Mouse (Mus musculus) heart, postnatal 10 days (tissue): ENCODE measurements around the gene Pkdrej. TPM values are rescaled to one million over a fixed set of nuclear protein-coding genes. Genes with fewer than 3 reads are reported as not detected.
"Not testable (repeated sequence)": the region's sequence is repeated elsewhere in the genome, so short reads cannot be mapped to it uniquely, and the experiment has no call there.

ENCODE experiments used
- DNase-seq, 2 experiments: peaks; one replicate each; pipeline ENCODE4 v3.0.0; 2021
- intact Hi-C: fragments of 180-260 bp; cut with DNase I; formaldehyde crosslinking; loops from one replicate; pipeline ENCODE4 v1.15.1; 2025
- total RNA-seq, 2 experiments: library from RNA; stranded (reverse); gene quantifications; 2 replicates each; pipeline ENCODE4 v1.2.3; 2021

Gene Pkdrej
- total RNA-seq, 2 experiments from 2014 or later: 2.3 to 2.9 TPM

GRCm38 (mm10) chr15:85810806-85811521 lies 10.6 kb downstream of the Pkdrej start:
- intact Hi-C loops: loop anchor here (2.0 kb wide), 2 partner anchors 76 to 94 kb away; partner anchors contain the start of gene Ppara
- DNase-seq: peak; percentile 91 to 94

GRCm38 (mm10) chr15:85810462-85810805 lies 11.1 kb downstream of the Pkdrej start:
- intact Hi-C loops: loop anchor here (2.0 kb wide), 2 partner anchors 76 to 94 kb away; partner anchors contain the start of gene Ppara
- no peak for DNase-seq

DNA sequence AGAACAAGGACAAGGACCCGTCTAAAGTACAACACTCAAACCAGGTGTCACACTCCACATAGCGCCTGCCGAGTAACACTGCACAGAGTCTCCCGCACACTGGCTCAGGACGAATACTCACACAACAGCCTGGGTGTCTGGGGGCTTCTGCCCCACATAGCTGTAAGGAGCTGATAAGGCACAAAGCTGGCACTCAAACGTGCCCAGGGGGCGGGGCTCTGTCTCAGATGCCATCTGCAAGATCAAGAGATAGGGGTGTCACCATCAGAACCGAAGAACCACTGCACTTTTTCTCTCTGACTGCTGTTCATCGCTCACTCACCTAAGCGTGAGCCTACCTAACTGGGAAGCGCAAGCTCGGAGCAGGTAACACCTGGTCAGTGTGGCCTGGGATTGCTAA lies 12.4 kb downstream of the Pkdrej start:
- no peak for DNase-seq
- intact Hi-C loops: no loop called here

GRCm38 (mm10) chr15:85808434-85808833 lies 13.1 kb downstream of the Pkdrej start:
- peak in 1 of 2 experiments; percentile 36 for DNase-seq
- intact Hi-C loops: no loop called here

- no peak for DNase-seq
- intact Hi-C loops: no loop called here
Measured at GRCm38 (mm10) chr15:85808031-85808430, 13.5 kb downstream of the Pkdrej start.

DNA sequence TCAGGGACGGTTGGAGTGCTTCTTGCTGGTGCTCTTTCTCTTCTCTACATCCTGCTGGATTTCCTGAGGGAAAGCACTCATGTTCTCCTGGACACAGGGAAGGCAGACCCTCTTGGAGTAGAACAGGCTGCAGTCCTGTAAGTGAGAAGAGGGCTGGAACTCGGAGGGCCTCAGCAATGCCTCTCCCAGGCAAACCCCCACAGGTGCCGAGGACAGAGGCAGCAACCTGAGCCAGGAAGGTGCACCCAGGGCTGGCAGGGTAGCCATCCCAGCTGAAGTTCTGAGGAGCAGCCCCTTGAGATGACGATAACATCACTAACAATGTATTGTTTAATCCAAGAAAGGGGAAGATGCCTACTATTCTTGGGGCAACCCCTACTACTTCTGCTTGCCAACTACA lies 14.1 kb downstream of the Pkdrej start:
- intact Hi-C loops: no loop called here
- DNase-seq: no peak

- no peak for DNase-seq
Measured at GRCm38 (mm10) chr15:85806886-85807285, 14.6 kb downstream of the Pkdrej start.

DNA sequence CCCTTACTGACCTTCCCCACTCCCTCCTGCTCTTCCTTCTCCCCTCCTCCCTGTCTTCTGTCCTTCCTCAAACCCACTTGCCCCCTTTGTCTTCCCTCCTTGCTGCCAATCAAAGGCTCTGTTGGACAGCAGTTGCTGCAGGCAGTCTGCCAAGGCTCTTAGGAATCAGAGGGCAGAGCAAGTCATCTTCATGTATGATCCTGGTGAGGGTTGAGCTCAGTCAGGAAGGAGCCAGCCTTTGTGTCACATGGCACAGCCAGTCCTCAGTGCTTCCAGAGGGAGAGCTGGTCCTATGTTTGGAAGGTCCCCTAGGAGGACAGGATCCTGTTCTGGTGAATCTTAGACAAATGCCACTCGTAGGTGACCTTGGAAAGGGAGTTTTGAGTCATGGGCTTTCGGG lies 18.6 kb downstream of the Pkdrej start:
- peak; percentile 71 to 80 for DNase-seq
- intact Hi-C loops: no loop called here

More at GRCm38 (mm10) chr15:85806886-85807285, 14.6 kb downstream of the Pkdrej start:
- intact Hi-C loops: no loop called here

DNA sequence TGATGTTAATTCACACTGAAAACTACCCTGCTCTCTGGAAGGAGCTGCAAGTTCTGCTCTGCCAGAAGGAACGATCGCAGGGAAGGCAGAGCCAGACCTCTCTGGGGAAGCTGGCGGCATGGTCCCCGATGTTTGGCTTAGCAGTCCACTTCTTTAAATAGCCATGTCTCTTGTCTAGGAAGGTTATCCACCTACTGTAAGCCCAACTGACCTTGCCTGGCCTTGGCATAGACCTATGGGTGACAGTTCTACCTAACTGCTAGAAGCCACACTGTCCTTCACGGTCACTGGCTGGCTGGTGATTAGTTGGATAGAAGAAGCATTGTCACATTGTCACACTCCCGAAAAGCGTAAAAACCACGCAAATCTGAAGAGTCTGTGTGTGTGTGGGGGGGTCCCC lies 22.9 kb downstream of the Pkdrej start:
- intact Hi-C loops: loop anchor here (5.0 kb wide), 1 partner anchor 61 kb away; no protein-coding TSS in a partner anchor
- peak; percentile 65 to 77 for DNase-seq

- intact Hi-C loops: loop anchor here (5.0 kb wide), 1 partner anchor 58 kb away; no protein-coding TSS in a partner anchor
- DNase-seq: no peak
Measured at GRCm38 (mm10) chr15:85795516-85795915, 26.0 kb downstream of the Pkdrej start.

- peak; percentile 87 to 91 for DNase-seq
- intact Hi-C loops: no loop called here
Measured at GRCm38 (mm10) chr15:85792819-85793218, 28.7 kb downstream of the Pkdrej start.

- DNase-seq: no peak
- intact Hi-C loops: no loop called here
Measured at GRCm38 (mm10) chr15:85791449-85791848, 30.1 kb downstream of the Pkdrej start.

DNA sequence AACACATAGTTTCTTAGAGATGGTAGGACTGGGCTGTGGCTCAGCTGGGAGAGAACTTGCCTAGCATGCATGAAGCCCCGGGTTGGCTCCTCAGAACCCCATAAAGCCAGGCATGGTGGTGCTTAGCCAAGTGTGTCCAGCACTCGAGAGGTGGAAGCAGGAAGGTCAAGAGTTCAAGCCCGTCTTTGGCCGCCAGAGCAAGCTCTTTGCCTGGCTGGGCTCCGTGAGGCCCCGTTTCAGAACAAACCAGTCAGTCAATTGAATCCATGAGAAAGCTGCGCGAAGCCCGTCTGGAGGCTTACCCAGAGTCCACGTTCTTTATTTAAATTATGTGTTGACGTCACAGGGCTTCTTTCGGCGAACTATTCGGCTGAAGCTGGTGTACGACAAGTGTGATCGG lies 32.9 kb downstream of the Pkdrej start:
- no peak for DNase-seq
- intact Hi-C loops: no loop called here

DNA sequence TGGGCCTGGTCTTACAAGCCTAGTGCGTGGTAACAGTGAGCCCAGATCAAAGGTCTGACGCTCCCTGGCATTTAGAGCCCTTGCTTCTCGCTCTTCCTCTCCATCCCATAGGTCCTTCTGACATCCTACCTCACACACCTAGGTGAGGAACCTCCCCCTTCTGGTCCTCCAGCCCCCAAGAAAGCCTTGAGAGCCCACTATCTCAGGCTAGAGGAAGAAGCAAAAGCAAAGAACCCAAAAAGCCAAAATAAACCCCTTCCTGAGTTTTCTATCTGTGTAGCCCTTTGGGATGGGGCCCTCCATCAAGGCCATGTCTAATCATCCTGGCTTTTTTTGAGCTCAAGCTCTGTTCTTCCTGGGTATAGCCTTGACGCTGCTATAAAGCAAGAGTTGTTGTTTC lies 33.5 kb downstream of the Pkdrej start:
- intact Hi-C loops: no loop called here
- no peak for DNase-seq

DNA sequence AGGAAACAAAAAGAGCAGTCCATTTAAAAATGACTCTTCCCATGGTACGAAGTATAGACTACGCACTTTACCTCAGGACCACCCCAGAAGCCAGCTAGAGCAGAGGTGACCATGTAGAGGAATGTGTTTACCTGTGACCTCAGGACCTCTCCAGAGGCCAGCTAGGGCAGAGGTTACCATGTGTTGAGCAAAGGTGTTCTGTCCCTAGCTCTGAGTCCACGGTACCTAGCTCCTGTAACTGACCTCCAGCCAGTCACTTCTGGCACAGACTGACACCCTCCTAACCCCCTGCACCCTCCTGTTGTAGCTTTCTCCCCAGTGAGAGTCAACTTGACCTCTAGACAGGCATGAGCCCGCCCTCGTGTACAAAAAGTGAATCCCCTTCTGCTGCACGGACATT lies 34.1 kb downstream of the Pkdrej start:
- DNase-seq: no peak
- intact Hi-C loops: no loop called here

- no peak for DNase-seq
- intact Hi-C loops: no loop called here
Measured at GRCm38 (mm10) chr15:85786711-85787110, 34.8 kb downstream of the Pkdrej start.

DNA sequence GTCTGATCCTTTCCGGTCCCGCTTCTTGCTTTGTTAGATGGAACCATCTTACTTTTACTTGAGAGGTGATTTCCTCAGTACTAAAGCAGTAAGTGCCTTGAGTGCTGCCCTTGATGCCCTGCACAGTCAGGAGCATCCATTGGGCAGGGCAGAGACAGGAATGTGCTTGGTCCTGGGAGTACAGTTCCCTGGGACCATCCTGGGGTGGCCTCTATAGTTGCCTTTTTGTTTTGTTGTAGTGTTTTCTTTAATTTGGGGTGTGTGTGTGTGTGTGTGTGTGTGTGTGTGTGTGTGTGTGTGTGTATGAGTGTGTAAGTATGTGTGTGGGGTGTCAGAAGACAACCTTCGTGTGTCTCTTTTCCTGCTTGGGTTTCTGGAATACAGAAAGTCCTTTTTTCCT lies 37.2 kb downstream of the Pkdrej start:
- no peak for DNase-seq
- intact Hi-C loops: no loop called here

GRCm38 (mm10) chr15:85783146-85783545 lies 38.4 kb downstream of the Pkdrej start:
- intact Hi-C loops: no loop called here
- DNase-seq: no peak

- intact Hi-C loops, DNase-seq: not testable (repeated sequence)
Measured at GRCm38 (mm10) chr15:85778891-85779290, 42.6 kb downstream of the Pkdrej start.

DNA sequence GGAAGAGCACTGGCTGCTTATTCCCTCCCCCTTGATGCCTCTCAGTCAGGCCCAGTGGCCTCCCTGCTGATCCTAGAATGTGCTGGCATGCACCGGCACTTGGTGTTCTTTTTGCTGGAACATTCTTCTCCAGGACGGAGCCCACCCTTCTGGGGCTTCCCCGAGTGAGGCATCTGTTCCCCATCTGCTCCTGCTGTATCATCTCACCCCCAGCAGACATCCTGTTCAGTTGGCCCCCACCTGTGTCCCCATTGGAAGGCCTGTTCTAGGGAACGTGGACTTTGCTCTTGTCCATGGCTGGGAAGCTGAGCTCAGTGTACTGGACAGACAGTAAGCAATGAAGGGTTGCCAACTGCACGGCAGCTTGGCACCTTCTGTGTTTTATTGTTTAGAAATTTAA lies 44.8 kb downstream of the Pkdrej start:
- peak in 1 of 2 experiments; percentile 40 for DNase-seq
- intact Hi-C loops: no loop called here

GRCm38 (mm10) chr15:85776241-85776640 lies 45.3 kb downstream of the Pkdrej start:
- DNase-seq: no peak
- intact Hi-C loops: no loop called here

DNA sequence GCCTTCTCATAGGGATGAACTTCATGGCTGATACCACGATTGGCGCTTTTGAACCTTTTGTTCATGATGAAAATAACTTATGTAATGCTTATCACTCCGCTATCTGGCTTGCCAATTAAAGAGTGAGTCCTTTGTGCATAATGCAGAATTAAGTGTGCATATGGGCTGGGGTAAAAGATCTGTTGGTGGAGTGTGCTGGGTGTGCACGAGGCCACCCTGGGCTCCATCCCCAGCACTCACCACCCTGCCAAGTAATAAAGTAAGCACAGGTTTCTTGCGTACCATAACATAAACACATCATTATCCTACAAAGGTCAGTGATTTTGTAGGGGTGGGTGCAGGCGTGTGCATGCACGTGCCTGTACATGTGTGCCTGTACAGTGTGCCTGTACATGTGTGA lies 46.5 kb downstream of the Pkdrej start:
- intact Hi-C loops: no loop called here
- DNase-seq: no peak

DNA sequence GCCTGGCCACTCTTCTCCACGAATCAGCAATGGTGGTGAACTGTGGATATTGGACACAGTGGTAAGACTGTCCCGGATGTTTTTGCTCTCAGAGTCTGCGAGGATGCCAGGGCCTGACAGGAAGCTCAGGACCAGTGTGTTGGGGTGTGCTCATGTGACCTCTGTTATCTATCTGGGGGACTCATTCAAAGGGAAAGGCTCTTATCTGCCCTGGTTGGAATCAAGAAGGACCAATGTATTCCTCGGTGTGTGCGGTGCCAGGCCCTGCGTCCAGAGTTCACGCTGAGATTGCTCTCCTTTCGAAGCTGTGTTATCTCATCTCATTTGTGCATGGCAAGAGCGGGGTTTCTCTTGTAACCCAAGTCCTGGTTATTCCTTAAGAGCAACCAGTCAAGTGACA lies 47.1 kb downstream of the Pkdrej start:
- no peak for DNase-seq
- intact Hi-C loops: no loop called here
